Mouse (Mus musculus) forebrain, embryonic 13.5 days (tissue): Measurements from ENCODE around the gene Afap1. TPM values are rescaled to one million over a fixed set of nuclear protein-coding genes. Genes with fewer than 3 reads are reported as not detected.

Source experiments
- ATAC-seq: fragments of 200-750 bp; cut with Nextera tagmentation; 2 replicates; pipeline ENCODE4 v1.8.0; 2017
- H3K27ac ChIP-seq: fragments of 300-500 bp; sonication (generic); 2 replicates; pipeline ENCODE4 v1.5.1; 2015; ENCODE audit warnings: inconsistent platforms, mild to moderate bottlenecking, moderate library complexity
- H3K27me3 ChIP-seq: fragments of 300-500 bp; sonication (generic); 2 replicates; pipeline ENCODE4 v1.6.1; 2015; ENCODE audit warnings: mild to moderate bottlenecking, inconsistent platforms
- H3K36me3 ChIP-seq: fragments of 300-500 bp; sonication (generic); 2 replicates; pipeline ENCODE4 v1.6.1; 2015; ENCODE audit warnings: mild to moderate bottlenecking, inconsistent platforms; ENCODE audit not compliant: poor library complexity, severe bottlenecking
- H3K4me1 ChIP-seq: fragments of 300-500 bp; sonication (generic); 2 replicates; pipeline ENCODE4 v1.6.1; 2015; ENCODE audit warnings: inconsistent platforms
- H3K4me2 ChIP-seq: fragments of 300-500 bp; sonication (generic); 2 replicates; pipeline ENCODE4 v1.6.1; 2015; ENCODE audit warnings: inconsistent platforms, mild to moderate bottlenecking, moderate library complexity
- H3K4me3 ChIP-seq: fragments of 300-500 bp; sonication (generic); 2 replicates; pipeline ENCODE4 v1.5.1; 2015; ENCODE audit warnings: mild to moderate bottlenecking, inconsistent platforms
- H3K9ac ChIP-seq: fragments of 300-500 bp; sonication (generic); 2 replicates; pipeline ENCODE4 v1.6.1; 2015; ENCODE audit warnings: mild to moderate bottlenecking, inconsistent platforms
- H3K9me3 ChIP-seq: fragments of 300-500 bp; sonication (generic); replicated peaks from 2 replicates; pipeline ENCODE4 v1.6.1; 2016; ENCODE audit warnings: inconsistent platforms
- WGBS: fragments of 180-500 bp; shearing (Covaris S2); methylation state at CpG from one replicate; pipeline ENCODE4 v1.1.7; 2015; 5-methylcytosine and 5-hydroxymethylcytosine counted together
- polyA plus RNA-seq: library from polyadenylated mRNA; unstranded; fragments of >200 nt; fragmentation: Nextera tagmentation; extraction: Ambion mirVana; gene quantifications from 2 replicates; pipeline ENCODE4 v1.2.1, GENCODE M21; 2015

Afap1 gene
- polyA plus RNA-seq, 1 experiment from 2014 or later, result 38.5 TPM

DNA sequence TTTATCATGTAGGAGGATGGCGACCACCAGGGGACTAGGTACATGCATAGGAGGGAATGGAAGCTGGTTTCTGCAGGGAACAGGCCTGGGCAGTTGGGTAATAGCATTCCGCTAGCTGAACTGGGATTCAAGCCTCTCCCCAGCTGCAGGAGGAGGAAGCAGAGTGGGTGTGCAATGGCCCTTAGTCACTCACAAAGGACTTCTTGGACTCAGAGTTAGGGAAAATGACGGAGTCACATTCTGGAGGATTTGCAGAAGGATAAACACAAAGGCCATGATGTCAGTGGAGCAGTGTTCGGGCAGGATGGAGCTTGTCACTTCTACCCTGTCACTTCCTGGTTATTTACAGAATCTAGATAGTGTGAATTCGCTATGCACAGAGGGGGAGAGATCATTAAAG is 50.4 kb downstream of the Afap1 start:
- ATAC-seq, result no peak
- H3K9ac ChIP-seq, result no peak overlapping the region
- H3K36me3 ChIP-seq, result peaks cover 43% of the 10 kb centered on the region
- H3K4me3 ChIP-seq, result no peak overlapping the region
- 81% methylated on average over 5 of the region's 5 CpGs for WGBS
- H3K4me2 ChIP-seq, result no peak overlapping the region
- H3K4me1 ChIP-seq, result peaks cover 14% of the 10 kb centered on the region
- H3K27me3 ChIP-seq, result no peaks in the 10 kb centered on the region
- H3K27ac ChIP-seq, result no peak overlapping the region; the same call in 1 of the 2 replicates
- no peaks in the 10 kb centered on the region for H3K9me3 ChIP-seq

DNA sequence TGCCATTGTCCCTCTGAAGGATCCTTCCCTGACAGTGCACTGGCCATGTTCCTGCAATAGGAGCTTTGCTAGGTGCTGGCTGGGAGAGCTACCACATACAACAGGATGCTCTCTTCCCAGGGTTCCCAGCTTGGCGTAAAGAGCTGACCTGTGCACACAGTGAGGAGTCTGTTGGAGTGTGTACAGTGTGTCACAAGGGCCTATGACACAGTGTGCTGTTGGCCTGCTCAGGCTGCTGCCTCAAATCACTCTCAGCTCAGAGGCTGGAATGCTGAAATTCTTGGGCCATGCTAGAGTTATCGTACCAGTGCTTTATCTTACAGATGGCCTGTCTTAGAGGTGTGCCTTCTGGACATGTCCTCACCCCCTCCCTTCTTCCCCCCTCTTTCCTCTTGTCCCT is 53.7 kb downstream of the Afap1 start:
- no peaks in the 10 kb centered on the region for H3K9me3 ChIP-seq
- H3K4me3 ChIP-seq, result no peak overlapping the region
- ATAC-seq, result no peak
- no peak overlapping the region for H3K27ac ChIP-seq
- 87% methylated on average over 2 of the region's 2 CpGs for WGBS
- peaks cover 70% of the 10 kb centered on the region for H3K36me3 ChIP-seq
- H3K4me2 ChIP-seq, result no peak overlapping the region
- H3K9ac ChIP-seq, result no peak overlapping the region
- no peaks in the 10 kb centered on the region for H3K27me3 ChIP-seq
- H3K4me1 ChIP-seq, result peaks cover 4% of the 10 kb centered on the region; the same call in 1 of the 2 replicates

DNA sequence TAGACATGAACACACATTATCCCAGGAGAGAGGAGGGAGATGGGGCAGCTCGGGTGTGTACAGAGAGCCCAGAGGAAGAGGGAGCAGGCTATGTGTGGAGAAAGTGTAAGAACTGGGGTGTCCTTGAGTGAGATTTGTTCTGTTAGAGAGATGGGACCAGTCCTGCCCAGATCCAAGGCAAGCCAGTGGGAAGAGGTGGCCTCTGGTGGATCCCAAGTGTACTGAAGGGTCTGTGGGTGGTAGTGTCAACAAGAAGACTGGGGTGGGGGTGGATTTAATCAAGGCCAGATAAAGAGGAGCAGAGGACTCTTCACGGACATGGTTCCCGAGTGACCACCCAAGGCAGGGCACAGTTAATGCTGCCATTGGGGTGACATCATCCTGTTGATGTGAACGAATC is 54.3 kb downstream of the Afap1 start:
- Histone ChIP-seq H3K4me2 (no peak overlapping the region), H3K4me3 (no peak overlapping the region), H3K9ac (no peak overlapping the region), H3K4me1 (peaks cover 4% of the 10 kb centered on the region; the same call in 1 of the 2 replicates), H3K36me3 (peaks cover 76% of the 10 kb centered on the region), H3K27me3 (no peaks in the 10 kb centered on the region), H3K9me3 (no peaks in the 10 kb centered on the region), H3K27ac (no peak overlapping the region)
- WGBS, result 85% methylated on average over 4 of the region's 4 CpGs
- no peak for ATAC-seq

DNA sequence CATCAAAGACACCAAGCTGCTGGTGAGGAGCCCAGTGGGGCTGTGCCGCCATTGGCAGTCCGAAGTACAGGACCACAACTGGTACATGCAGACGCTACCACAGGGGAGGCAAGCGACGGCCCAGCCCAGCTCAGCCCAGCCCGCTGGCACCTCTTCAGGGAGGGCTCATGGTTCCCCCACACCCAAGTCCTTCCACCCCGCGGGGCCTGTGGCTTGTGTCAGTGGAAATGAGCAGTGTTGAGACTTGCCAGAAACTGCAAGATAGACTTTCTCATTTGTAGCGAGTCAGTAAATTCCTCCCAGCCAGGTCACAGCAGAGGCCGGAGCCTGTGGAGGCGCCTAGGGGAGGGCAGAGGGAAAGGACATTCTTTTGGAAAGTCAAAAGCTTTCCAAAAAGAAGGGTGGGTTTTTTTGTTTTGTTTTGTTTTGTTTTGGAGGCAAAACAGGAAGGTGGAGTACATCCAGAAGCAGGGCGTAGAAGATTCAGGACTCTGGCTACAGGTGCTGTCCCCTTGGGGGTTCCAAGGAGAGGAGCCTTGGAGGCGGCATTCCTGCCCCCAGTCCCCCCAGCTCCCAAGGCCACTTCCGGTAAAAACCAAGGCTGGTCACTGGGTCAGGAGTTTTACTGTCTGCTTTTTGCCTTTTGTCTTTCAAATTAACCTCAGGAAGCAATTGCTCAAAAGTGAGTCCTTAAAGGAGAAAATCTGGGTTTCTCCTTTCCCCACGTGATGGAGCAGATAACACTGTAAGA is 55.3 kb downstream of the Afap1 start:
- Histone ChIP-seq H3K9ac (no peak overlapping the region), H3K27me3 (no peaks in the 10 kb centered on the region), H3K4me2 (no peak overlapping the region), H3K4me3 (no peak overlapping the region), H3K4me1 (peaks cover 8% of the 10 kb centered on the region), H3K36me3 (peaks cover 73% of the 10 kb centered on the region), H3K9me3 (no peaks in the 10 kb centered on the region), H3K27ac (no peak overlapping the region)
- ATAC-seq, result 0 out of 2 replicates have a peak, but pooled peaks have one; percentile 33
- WGBS, result 74% methylated on average over 15 of the region's 15 CpGs

DNA sequence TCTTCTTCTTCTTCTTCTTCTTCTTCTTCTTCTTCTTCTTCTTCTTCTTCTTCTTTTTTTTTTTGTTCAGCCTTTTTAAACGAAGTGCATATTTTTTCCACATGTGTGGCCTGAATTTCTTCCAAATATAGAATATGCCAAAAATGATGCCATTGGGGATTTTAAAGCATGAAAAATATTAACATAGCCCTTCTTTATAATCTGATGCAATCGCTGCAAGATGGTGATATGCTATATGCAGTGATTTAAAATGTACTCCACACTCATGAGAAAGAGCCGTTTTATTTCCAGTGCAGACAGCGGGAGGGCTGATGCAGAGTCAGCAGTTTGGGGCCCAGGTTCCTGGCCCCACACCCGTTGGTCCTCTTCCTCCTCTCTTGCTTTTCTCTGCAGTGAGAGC is 55.9 kb downstream of the Afap1 start:
- Histone ChIP-seq H3K27me3 (no peaks in the 10 kb centered on the region), H3K9ac (no peak overlapping the region), H3K36me3 (peaks cover 68% of the 10 kb centered on the region), H3K4me1 (peaks cover 15% of the 10 kb centered on the region), H3K4me2 (no peak overlapping the region), H3K4me3 (no peak overlapping the region), H3K9me3 (no peaks in the 10 kb centered on the region), H3K27ac (no peak overlapping the region)
- ATAC-seq, result no peak
- 87% methylated on average over 5 of the region's 5 CpGs for WGBS

DNA sequence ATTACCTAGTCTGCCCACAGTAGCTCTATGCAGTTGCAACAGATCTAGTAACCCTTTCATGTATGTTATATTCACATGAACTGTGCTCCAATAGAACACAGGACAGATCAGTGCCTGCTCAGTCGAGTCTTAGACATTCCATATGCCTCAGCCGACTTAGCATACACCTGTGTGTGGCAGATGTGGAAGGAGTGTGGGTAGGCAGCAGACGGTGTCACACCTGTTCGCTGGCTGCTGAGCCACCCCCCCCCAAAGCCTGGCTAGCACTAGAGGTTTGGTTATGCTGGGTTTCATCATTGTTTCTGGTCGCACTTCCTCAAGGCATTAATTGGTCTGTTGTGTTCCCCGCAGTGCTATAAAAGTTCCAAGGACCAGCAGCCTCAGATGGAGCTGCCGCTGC is 57.4 kb downstream of the Afap1 start:
- H3K27ac ChIP-seq, result no peak overlapping the region
- no peak overlapping the region for H3K9ac ChIP-seq
- H3K4me1 ChIP-seq, result peaks cover 29% of the 10 kb centered on the region
- no peak overlapping the region for H3K4me2 ChIP-seq
- 84% methylated on average over 7 of the region's 7 CpGs for WGBS
- H3K4me3 ChIP-seq, result no peak overlapping the region
- H3K36me3 ChIP-seq, result peaks cover 56% of the 10 kb centered on the region
- H3K27me3 ChIP-seq, result no peaks in the 10 kb centered on the region
- no peak for ATAC-seq
- H3K9me3 ChIP-seq, result no peaks in the 10 kb centered on the region

DNA sequence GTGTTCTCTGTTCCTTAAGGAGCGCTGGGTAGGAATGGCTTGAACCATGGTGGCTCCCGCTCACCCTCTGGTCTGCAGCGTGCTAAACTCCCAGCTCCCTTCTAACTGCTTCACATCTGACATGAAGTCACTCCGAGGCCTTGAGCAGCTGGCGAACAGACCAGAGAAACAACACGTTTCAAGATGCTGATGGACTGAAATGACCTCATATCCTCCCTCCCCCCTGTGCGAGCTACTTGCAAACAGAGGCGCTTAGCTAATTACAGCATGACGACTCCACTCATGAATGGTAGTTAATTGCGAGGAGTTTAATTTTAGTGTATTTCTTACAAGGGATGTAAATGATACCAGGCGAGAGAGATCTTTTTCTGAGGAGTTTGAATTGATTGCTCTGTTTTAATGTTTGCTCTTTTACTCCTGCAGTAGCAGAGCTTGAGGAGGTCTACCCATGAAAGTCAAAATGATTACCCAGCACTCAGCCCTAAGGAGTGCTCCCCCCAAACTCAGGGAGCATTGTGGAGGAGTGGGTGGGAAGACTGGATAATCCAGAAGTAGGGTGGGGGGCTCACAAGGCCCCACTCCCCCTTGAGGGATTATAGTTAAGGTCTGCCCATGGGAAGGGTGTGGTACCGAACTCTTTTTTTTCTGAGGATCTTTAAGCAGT is 61.1 kb downstream of the Afap1 start:
- 51% methylated on average over 12 of the region's 12 CpGs for WGBS
- Histone ChIP-seq H3K27ac (peak overlapping the region; percentile 79), H3K4me2 (no peak overlapping the region), H3K36me3 (peaks cover 48% of the 10 kb centered on the region), H3K4me3 (no peak overlapping the region), H3K9ac (no peak overlapping the region), H3K9me3 (no peaks in the 10 kb centered on the region), H3K27me3 (no peaks in the 10 kb centered on the region), H3K4me1 (peaks cover 25% of the 10 kb centered on the region)
- peak; percentile 79 for ATAC-seq

DNA sequence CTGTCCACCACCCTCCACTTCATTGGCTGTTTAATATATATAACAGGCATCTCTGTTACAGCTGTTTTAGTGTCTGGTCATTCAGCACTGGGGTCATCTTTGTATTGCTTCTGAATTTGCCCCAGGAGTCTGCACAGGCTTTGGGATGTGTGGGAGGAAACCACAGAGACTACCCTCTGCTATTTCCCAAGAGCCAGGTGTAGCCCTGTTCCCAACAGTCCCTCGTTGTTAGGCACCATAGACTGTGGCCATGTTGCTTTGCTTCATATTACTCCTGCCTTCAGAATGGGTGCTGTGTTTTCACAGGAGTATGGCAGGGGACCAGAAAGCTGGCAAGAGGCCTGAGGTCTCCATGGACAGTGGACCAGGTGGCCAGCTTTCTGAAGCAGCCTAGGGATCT is 63.1 kb downstream of the Afap1 start:
- Histone ChIP-seq H3K4me2 (no peak overlapping the region), H3K9ac (no peak overlapping the region), H3K4me1 (peaks cover 28% of the 10 kb centered on the region), H3K36me3 (peaks cover 42% of the 10 kb centered on the region), H3K9me3 (no peaks in the 10 kb centered on the region), H3K27ac (no peak overlapping the region), H3K27me3 (no peaks in the 10 kb centered on the region), H3K4me3 (no peak overlapping the region)
- 97% methylated on average over 1 of the region's 1 CpGs for WGBS
- no peak for ATAC-seq

DNA sequence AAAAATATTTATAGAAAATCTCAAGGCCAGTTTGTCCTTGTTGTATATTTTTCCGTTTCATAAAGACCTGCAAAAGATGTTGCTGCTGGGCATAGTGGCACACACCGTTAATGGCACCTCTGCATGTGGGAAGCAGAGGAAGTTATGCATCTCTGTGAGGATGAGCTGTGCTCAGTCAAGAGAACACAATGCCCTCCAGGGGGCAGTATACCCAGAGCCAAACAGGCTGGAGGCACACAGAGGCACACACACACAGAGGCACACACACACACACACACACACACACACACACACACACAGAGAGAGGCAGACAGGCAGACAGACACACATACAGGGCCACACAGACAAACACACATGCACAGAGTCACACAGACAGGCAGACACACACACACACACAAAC is 65.6 kb downstream of the Afap1 start:
- no peak overlapping the region for H3K4me2 ChIP-seq
- no peaks in the 10 kb centered on the region for H3K9me3 ChIP-seq
- H3K4me3 ChIP-seq, result no peak overlapping the region
- no peak overlapping the region for H3K9ac ChIP-seq
- H3K4me1 ChIP-seq, result peaks cover 22% of the 10 kb centered on the region
- peaks cover 50% of the 10 kb centered on the region for H3K36me3 ChIP-seq
- no peaks in the 10 kb centered on the region for H3K27me3 ChIP-seq
- no peak overlapping the region for H3K27ac ChIP-seq
- WGBS, result 81% methylated on average over 2 of the region's 2 CpGs
- ATAC-seq, result no peak

DNA sequence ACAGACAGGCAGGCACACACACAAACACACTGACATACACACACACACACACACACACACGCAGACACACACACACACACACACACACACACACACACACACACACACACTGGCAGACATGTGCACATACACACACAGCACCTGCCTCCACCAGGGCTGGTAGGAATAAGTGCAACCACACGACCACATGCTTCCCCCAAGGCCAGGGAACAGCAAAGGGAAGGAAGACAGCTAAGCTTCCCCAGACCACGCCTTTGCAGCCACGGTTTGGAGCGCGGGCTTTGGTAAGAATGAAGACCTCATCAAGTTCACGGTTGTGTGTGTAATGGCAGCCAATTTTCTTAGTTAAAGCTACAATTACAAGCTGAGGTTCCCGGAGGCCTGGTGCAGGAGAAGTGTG is 67.0 kb downstream of the Afap1 start:
- H3K36me3 ChIP-seq, result peaks cover 64% of the 10 kb centered on the region
- WGBS, result 75% methylated on average over 8 of the region's 8 CpGs
- no peak for ATAC-seq

DNA sequence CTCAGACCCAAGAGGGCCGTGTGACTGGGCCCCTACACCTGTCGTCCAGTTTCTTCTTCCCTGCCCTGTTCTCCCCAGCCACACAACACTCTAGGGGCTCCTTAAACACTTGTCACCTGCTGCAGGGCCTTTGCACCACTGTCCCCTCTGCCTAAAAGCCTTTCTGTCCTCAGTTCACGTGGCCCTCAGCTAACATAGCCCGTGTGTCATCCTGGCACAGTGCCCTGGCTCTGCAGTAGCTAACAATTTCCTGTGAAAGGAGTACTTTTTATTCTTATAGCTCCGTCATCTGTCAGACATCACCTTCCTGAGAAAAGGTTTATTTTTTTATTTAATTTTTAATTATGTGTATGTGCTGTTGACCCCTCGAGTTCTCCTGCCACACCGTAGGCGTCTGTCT is 68.2 kb downstream of the Afap1 start:
- no peak for ATAC-seq
- H3K9ac ChIP-seq, result no peak overlapping the region
- H3K27ac ChIP-seq, result no peak overlapping the region
- H3K27me3 ChIP-seq, result no peaks in the 10 kb centered on the region
- no peak overlapping the region for H3K4me3 ChIP-seq
- H3K36me3 ChIP-seq, result peaks cover 75% of the 10 kb centered on the region
- H3K4me1 ChIP-seq, result peaks cover 4% of the 10 kb centered on the region; the same call in 1 of the 2 replicates
- H3K9me3 ChIP-seq, result 0 out of 2 replicates have a peak, but pooled peaks cover 3% of the 10 kb centered on the region
- H3K4me2 ChIP-seq, result no peak overlapping the region
- WGBS, result 78% methylated on average over 8 of the region's 8 CpGs

More for the DNA sequence above, 67.0 kb downstream of the Afap1 start:
- H3K4me1 ChIP-seq, result peaks cover 7% of the 10 kb centered on the region
- H3K9me3 ChIP-seq, result no peaks in the 10 kb centered on the region
- no peak overlapping the region for H3K4me2 ChIP-seq
- no peak overlapping the region for H3K27ac ChIP-seq
- H3K27me3 ChIP-seq, result no peaks in the 10 kb centered on the region
- no peak overlapping the region for H3K4me3 ChIP-seq
- H3K9ac ChIP-seq, result no peak overlapping the region

DNA sequence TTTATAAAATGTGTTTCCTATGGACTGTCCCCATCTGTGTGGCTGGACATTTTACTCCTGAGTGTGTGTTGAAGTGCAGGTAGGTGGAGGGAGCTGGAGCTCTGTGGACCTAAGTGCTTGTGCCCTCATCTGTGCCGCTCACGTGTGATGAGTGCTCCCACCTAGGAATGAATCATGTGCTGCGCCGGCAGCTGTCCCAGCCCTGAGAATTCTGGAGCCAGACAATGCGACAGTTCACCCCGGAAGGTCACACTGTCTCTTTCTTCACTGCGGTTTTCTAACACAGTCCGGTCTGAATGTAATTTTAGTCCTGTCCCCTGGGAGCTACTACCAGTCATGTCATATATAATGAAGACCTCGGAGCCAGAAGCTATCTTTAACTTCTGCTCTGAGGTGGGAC is 70.5 kb downstream of the Afap1 start:
- no peaks in the 10 kb centered on the region for H3K27me3 ChIP-seq
- no peak overlapping the region for H3K4me3 ChIP-seq
- H3K9me3 ChIP-seq, result 0 out of 2 replicates have a peak, but pooled peaks cover 4% of the 10 kb centered on the region
- no peak overlapping the region for H3K4me2 ChIP-seq
- 90% methylated on average over 9 of the region's 9 CpGs for WGBS
- H3K36me3 ChIP-seq, result peaks cover 85% of the 10 kb centered on the region
- H3K9ac ChIP-seq, result no peak overlapping the region
- no peak for ATAC-seq
- no peak overlapping the region for H3K27ac ChIP-seq
- peaks cover 4% of the 10 kb centered on the region; the same call in 1 of the 2 replicates for H3K4me1 ChIP-seq
